Mouse (Mus musculus) kidney, adult 2 months (tissue): ENCODE measurements around the gene Cdh1.

Experiments
- CTCF ChIP-seq: fragments of 200-500 bp; conservative IDR thresholded peaks from 2 replicates; pipeline ENCODE4 v1.5.1; 2011; ENCODE audit warnings: low read depth, mild to moderate bottlenecking, control low read depth, low read length, moderate library complexity, mixed read lengths; ENCODE audit not compliant: insufficient read depth, insufficient read length
- POLR2A ChIP-seq: fragments of 200-500 bp; IDR thresholded peaks from one replicate; pipeline ENCODE4 v1.6.1; 2011; ENCODE audit warnings: low read depth, low read length, control low read depth

- TF ChIP-seq CTCF (no peak), POLR2A (no peak)
Measured at GRCm38 (mm10) chr8:106712487-106712886, 109.3 kb downstream of the Cdh1 start.
